Mouse (Mus musculus) gastrocnemius, adult 18-20 months (tissue): ENCODE measurements around the gene Ppm1l. TPM values are rescaled to one million over a fixed set of nuclear protein-coding genes. Genes with fewer than 3 reads are reported as not detected.
"Not testable (repeated sequence)": the region's sequence is repeated elsewhere in the genome, so short reads cannot be mapped to it uniquely, and the experiment has no call there.

ENCODE experiments used
- DNase-seq: peaks from one replicate; pipeline ENCODE4 v3.0.0; 2021; ENCODE audit warnings: low spot score
- total RNA-seq, 2 experiments: library from RNA; stranded (reverse); gene quantifications; 2 replicates each; pipeline ENCODE4 v1.2.3; 2021

The Ppm1l gene
- total RNA-seq, 2 experiments from 2014 or later: 96.4 to 102 TPM

DNA sequence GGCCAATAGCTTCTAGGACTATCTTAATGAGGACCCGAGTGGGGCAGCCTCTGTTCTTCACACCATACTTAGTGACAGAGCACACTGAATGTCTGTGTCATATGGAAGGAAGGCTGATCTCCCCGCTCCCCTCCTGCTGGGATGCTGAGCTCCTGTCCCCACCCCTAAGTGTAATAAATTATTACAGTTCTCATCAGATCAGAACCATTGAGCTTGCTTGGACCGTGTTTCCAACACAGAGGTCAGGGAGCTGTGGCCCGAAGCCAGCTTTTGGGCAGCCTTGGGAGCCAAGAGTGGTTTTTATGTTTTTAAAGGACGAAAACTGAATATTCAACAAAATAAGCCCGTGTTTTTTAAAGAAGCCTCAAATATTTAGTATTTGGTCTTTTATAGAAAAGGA, 47.5 kb downstream of the Ppm1l start:
- no peak for DNase-seq

DNA sequence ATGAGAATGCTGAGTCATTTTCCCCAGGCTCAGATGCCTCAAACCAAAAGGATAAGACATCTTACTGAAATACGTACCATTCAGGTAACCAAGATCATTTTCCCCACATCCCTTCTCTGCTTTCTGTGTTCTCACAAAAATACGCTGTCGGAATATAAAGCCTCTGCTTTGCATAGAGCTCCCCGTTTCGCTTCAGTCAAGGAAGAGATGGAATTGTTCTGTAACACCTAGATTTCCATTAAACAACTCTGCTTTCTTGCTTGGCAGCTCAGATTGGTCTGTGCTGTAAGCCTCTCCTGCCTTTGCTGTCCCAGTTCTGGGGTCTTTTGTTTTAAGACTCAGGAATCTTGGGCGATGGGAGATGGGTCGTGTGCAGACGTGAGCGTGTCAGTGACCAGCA, 51.3 kb downstream of the Ppm1l start:
- DNase-seq: no peak

DNA sequence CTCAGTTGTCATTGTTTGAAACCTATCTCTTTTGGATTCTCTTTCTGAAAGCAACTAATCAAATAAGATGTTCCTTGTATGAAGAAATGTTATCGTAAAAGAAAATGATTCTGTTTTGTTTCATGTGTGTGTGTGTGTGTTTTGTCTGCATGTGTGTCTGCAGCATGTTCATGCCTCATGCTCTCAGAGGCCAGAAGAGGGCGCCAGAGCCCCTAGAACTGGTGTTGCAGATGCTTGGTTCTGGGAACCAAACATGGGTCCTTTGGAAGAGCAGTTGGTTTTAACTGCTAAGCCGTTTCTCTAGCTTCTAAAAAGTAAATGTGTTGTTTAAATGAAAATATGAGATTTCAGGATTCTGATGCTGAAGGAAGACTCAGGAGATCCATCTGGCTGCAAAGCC, 56.1 kb downstream of the Ppm1l start:
- no peak for DNase-seq

DNA sequence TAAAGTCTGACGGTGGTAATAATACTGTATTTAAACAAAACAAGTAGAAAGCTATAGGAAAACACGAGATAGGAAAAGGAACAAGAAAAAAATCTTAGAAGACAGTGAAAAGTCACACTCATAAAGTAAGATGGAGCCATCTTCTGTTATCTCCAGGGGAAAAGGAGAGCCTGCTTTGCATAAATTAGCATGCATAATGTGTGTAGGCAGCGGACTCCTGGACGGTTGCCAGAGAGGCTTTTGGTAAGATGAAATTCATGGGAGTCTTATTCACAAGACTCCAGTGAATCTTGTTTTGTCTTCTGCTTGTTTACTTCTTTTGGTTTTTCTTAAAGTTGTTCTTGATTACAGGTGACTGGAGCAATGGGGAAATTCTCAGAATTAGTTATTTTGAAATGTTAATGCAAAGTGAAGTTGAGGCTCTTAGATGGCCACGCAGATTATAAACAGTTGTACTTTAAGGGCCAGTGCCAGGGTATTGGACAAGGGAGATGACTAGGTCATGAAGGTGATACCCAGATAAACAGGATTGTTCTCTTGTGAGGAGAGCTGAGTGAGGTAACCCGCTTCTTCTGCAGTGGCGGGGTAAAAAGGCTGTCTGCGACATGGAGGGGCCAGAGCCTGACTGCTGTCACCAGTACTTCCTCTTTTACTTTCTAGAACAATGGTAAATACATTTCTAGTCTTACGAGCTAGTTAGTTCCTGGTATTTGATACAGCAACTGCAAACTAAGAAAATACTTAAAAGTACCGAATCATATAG, 57.1 kb downstream of the Ppm1l start:
- no peak for DNase-seq

DNA sequence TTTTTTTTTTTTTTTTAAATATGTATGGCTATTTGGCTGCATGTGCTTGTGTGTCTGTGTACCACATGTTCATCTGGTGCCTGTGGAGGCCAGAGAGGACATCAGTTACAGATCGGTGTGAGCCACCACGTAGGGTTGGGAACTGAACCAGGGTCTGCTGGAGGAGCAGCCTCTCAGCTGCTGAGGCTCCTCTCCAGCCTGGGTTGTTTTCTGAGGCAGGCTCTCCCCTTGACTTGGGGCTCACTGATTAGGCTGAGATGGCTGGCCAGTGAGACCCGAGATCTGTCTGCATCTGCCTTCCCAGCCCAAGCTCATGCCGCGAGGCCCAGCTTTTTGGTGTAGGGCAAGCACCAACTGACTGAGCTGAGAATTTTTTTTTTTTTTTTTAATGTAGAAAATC, 57.9 kb downstream of the Ppm1l start:
- no peak for DNase-seq

DNA sequence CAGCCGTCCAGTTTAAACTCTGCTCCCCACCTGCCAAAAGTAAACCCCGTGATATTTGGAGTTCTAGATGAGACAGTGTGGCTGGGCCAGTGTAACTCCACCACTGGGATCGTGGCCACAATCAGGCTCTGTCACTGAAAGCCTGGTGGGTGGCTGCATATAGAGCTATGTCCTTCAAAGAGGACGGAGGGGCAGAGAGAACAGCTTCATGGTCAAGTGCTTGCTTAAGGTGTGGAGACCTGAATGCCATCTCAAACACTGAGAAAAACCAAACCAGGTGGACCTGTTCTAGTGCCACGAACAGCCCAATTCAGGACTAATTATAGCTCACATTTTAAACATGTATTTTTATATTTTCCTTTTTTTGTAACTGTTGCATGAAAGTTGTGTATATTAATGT, 58.3 kb downstream of the Ppm1l start:
- DNase-seq: no peak

DNA sequence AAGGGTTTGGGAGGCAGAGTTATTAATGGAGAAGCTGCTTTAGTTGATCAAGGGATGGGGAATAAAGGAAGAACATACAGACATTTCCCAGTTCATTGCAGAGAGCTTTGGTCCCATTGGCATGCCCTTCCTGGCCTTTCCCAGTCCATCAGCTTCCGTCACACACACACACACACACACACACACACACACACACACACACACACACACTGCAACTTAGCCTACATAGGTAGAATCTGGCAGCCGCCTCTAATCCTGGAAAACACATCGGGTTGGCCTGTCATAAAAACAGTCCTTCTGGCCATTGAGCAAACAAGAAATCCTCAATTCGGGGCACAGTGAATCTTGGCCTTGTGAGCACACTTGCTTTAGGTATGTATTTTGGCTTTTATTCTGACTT, 64.6 kb downstream of the Ppm1l start:
- DNase-seq: no peak

DNA sequence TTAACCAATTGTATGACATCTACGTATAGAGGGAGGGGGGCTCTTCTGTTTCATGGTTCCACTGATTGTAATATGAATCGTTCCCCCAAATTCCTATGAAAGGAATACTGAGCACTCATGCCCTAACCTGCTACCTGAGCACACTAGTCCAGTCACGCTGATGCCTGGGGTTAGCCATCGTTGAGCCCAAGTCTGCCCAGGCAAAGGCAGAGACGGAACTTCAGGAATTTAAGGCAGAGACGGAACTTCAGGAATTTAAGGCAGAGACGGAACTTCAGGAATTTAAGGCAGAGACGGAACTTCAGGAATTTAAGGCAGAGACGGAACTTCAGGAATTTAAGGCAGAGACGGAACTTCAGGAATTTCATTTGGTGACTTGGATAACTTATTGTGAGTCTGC, 75.2 kb downstream of the Ppm1l start:
- DNase-seq: not testable (repeated sequence)

DNA sequence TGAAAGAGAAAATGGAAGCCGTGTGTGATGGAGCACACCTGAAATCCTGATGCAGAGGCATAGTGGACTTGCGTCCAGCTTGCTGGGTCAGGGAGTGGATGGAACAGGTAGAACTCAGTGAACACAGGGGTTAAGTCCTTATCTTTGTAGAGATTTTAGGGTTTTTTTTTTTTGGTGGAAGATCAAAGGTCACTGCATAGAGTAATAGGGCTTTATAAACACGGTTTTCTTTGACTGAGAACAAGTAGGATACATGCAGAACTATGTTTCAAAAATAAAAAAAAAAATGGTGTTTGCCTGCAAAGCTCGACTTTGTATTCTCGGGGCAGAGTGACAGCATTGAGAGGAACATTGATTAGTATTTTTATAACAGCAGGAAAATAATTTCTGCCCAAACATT, 75.6 kb downstream of the Ppm1l start:
- no peak for DNase-seq

DNA sequence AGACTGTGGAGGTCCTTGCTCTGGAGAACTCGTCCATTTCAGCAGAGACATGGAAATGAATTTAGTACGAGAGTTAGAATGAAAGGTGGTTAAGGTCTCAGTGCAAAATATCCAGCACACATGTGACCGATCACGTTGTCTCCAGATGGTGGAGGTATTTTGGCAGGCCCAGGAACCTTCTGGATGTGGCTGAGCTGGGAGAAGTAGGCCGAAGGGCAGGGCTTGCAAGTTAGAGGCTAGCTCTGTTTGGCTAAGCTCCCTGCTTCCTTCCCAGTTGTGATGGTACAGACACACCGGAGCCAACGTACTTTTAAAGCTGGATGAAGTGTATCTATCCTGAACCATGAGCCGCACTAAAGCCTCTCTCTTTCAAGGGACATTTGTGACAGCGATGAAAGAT, 76.4 kb downstream of the Ppm1l start:
- peak; percentile 19 for DNase-seq

DNA sequence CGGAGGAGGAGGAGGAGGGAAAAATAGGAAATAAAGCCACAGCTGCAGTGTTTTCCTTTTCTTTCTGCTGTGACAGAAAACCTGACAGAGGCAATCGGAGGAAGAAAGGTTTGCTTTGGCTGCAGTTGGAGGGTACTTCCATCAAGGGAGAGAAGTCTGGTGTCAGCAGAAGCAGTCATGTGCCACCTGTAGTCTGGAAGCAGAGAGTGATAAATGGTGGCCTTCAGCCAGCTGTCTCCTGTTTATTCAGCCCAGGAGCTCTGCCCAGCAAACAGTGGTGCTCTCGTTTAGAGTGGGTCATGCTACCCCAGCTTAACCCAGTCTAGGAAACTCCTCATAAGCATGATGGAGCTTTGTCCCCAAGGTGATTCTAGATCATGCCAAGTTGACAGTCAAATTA, 77.3 kb downstream of the Ppm1l start:
- no peak for DNase-seq

DNA sequence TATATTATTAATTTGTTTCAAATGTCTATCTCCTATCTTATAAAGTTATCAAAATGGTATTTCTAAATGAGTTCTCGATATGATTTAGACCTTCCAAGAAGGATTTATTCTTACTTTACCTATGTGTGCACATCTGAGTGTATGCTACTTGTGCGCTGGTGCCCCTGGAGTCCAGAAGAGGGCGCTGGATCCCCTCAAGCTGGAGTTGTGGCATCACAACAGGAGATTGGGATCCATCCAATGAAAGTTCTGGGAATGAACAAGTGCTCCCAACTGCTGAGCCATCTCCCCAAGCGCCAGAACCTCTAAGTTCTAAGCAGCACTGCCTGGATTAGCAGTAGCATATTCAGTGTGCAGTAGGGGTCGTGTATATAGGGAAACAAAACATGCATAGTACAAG, 78.4 kb downstream of the Ppm1l start:
- DNase-seq: no peak

DNA sequence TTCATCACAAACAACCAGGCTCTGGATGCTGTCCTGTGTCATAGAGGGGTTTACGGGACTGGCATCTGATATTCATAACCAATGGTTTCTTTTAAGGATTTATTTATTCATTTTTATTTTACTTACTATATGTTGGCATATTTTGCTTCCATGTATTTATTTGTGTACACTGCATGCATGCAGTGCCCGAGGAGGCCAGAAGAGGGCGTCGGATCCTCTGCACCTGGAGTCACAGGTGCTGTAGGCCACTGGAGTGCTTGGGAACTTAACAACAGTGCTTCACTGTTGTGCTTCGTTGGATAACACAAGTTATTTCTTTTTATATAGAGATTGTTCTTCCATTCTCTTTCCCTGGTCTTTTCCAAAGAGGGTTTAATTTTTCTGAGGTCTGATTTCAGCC, 81.1 kb downstream of the Ppm1l start:
- DNase-seq: no peak

DNA sequence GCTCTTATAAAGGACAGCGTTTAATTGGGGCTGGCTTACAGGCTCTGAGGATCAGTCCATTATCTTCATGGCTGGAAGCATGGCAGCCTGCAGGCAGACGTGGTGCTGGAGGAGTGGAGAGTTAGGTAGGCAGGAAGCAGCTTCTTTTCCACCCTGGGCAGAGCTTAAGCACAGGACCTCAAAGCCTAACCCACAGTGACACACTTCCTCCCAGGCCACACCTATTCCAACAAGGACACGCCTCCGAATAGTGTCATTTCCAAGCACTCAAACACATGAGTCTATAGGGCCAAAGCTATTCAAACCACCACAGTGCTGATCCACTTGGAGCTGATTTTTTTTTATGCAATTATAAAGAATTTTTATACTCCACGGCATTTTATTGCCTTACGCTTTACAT, 82.7 kb downstream of the Ppm1l start:
- no peak for DNase-seq

DNA sequence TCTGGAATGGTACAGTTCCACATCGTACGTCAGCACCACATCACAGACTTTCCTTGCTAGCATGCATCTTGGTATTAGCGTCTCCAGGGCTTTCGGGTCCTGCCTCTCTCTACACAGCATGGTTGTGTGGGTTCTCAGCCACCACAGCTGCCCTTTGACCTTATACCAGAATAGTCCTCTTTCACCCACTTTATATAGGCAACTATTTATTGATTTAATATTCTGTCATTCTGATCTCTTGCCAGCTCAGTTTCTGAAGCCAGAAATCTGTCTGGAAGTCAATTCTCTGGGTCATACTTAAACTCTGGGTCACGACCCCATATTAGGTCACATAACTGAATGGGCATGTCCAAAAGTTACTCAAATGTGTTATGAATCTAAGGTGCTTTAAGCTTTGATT, 86.5 kb downstream of the Ppm1l start:
- DNase-seq: no peak

DNA sequence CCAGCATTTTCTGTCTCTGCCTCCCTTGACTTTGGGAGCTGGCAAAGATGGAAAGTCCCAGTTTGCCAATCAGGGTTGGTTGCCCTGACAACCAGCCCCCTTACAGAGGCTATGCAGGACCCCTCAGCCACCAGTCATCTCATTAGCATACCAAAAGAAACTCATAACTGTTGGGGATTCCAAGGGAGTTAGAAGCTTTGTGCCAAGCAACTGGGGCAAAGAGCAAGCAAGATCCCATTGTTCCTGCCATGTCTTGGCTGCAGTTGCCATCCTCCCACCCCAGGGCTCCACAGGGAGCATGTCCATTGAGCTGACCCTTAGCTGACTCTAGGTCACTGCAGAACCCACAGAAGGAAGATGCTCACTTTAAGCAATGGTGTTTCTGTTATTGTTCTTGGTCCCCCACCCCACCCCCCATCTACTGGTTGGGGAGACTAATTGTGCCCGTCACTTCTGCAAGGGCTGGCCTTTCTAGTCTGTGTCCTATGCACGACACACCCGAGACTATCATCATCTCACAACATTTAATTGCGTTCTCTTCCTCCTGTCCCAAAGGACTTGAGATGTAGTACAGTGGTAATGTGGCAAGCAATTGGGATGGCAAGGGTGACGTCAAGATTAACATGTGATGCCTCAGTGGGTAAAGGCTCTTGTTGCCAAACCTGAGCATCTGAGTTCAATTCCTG, 89.7 kb downstream of the Ppm1l start:
- no peak for DNase-seq

DNA sequence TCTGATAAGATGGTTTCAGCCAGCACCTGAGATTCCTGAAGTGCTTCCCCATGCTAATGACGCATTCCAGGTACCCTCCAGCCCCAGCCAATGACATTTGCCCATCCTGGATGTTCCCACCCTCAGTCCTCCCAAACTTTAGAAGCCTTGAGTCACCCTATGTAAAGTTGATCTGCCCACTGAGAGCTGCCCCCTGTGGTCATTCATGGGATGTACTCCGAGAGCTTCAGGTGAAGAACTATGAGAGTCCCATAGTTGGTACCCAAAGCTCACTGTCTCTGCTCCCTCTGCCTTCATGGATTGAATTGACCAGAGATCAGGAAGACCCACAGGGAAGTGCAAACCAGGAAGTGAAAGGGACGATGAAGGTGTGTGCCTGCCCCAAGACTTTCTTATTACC, 91.4 kb downstream of the Ppm1l start:
- no peak for DNase-seq

DNA sequence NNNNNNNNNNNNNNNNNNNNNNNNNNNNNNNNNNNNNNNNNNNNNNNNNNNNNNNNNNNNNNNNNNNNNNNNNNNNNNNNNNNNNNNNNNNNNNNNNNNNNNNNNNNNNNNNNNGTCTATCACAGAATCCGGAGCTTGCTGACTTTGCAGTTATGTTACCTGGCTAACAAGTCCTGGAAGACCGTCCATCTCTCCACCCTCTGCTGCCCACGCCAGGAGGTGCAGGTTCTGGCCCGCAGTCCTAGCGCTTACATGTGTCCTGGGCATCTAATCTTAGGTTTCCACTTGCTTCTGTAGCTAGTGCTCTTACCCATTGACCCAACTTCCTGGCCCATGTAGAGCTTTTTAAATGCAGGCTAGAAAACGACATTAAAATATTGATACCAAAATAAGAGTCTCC, 99.5 kb downstream of the Ppm1l start:
- no peak for DNase-seq

DNA sequence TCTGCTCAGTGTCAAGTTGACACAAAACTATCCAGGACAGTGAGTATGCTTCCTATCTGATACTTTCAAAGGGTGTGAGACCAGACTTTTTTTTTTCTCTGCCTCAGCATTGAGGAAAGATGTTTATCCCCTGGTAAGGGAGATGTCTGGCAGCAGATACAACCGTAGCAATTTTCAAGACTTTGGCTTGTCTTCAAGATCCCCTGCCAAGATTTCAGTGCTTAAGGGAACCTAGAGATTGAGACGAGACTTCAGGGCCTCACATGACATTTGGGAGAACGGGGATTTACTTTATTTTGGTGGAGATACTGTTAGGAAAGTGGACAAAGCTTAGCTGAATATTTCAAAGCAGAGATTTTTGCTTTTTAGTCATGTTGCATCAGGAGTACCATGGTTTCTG, 106.1 kb downstream of the Ppm1l start:
- DNase-seq: no peak

DNA sequence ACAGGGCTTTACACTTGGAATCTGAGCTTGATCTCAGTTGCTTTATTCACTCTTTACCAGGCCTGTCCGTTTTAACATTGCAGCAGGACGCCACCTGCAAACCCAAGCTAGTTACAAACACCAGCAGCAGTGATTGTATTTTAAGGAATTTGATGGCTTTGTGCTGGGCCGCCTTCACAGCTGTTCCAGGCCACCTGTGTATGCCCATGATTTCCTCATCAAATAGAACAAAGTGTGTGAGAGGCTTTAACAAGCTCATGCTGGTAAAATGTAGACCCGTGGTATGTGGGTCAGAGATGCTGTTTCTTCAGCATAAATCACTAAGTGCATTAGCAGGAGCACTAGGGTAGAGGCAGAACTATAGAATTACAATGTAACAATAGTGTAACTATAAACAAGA, 106.7 kb downstream of the Ppm1l start:
- no peak for DNase-seq

DNA sequence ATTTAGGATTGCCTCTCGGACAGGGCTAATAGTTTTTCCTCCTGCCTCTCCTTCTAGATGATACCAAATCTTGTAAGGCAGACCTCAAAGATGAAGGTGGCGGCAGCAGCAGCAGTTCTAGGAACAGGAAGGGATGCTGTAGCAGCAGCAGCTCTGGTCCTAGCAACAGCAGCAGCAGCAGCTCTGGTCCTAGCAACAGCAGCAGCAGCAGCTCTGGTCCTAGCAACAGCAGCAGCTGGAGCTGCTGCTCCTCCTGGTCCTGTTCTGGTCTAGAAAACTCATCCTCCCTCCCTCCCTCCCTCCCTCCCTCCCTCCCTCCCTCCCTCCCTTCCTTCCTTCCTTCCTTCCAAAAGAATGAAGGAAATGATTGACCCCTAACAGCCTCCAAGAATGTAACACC, 108.1 kb downstream of the Ppm1l start:
- DNase-seq: not testable (repeated sequence)

DNA sequence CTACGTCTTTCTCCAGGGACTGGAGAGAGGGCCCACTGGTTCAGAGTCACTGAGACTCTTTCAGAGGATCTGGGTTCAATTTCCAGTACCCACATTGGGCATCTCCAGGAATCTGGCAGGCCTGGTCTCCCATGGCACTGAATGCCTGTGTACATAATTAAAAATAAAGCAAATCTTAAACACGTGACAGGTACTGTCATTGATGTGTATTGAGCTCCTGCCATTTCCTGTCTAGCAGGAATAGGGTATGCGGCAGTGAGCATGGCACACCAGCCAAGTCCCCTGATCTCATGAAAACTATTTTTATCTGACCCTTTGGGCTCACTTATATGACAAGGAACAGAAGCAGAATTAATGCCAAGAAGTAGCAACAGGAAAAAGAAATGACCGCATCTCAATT, 110.6 kb downstream of the Ppm1l start:
- peak; percentile 62 for DNase-seq

DNA sequence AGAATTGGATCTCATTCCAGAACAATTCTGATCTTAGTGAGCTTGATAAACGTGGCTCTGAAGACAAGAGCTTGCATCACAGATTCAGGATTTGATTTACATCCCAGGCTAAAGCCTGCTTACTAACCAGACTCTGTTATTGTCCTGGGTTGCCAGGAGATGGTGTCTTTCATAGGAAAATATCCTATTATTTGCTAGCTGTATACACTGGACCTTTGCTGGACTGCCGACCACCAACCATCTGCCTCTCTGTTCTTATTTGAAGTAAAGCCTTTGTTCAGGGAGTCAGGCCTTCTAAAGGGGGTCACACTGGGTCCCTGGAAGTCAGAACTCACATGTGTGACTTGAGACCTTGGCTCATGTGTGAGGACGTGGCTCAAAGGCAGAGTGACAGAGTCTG, 111.6 kb downstream of the Ppm1l start:
- no peak for DNase-seq
